Mouse (Mus musculus) hindbrain, embryonic 13.5 days (tissue): ENCODE results near the gene Ube2ql1. TPM values are rescaled to one million over a fixed set of nuclear protein-coding genes. Genes with fewer than 3 reads are reported as not detected.

Experiments used
- polyA plus RNA-seq: library from polyadenylated mRNA; unstranded; fragments of >200 nt; fragmentation: Nextera tagmentation; extraction: Ambion mirVana; gene quantifications from 2 replicates; pipeline ENCODE4 v1.2.1, GENCODE M21; 2015

The Ube2ql1 gene
- polyA plus RNA-seq, 1 experiment from 2014 or later, result 29.5 TPM

Other genes with a start within 250 kb of the Ube2ql1 start
- 75.2 and 77.6 TPM in 2 replicates for gene Nsun2, start 206.1 kb downstream of the Ube2ql1 start, polyA plus RNA-seq
- 6.2 and 6.6 TPM in 2 replicates for gene Tent4a, start 205.3 kb downstream of the Ube2ql1 start, polyA plus RNA-seq
- gene Srd5a1, start 128.4 kb downstream of the Ube2ql1 start, polyA plus RNA-seq, result 24.5 and 27.8 TPM in 2 replicates
- 175 and 179 TPM in 2 replicates for gene Med10, start 62.5 kb upstream of the Ube2ql1 start, polyA plus RNA-seq